Mouse (Mus musculus): ENCODE measurements around the gene C2cd3. TPM values are rescaled to one million over a fixed set of nuclear protein-coding genes. Genes with fewer than 3 reads are reported as not detected.
"Not testable (repeated sequence)": the region's sequence is repeated elsewhere in the genome, so short reads cannot be mapped to it uniquely, and the experiment has no call there.

The C2cd3 gene
- polyA plus RNA-seq, 1 experiment from 2014 or later, result 4.5 TPM

DNA sequence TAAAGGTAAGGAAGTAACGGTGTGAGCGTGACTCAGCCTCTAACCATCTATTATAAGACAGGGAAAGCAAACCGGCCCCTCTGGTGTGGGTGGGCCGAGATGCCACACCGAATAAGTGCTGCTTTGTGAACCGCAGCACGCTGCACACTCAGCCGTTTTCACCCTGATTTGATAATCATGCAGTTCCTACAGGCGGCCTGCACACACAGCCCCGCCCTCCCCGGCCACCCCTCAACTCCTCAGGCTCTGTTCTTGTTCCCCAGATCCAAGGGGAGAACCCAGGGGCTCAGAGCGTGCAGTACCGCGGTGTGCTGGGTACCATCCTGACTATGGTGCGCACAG lies 107.8 kb downstream of the C2cd3 start:
- no peak for TF ChIP-seq CTCF (IDR thresholded peaks at IDR 0.05; ENCODE audit: low read depth)
- Histone ChIP-seq H3K27ac (ENCODE audit: low read depth, low read length) (no peak overlapping the region), H3K4me3 (ENCODE audit: low read depth, low read length) (no peak overlapping the region), H3K9me3 (ENCODE audit: control insufficient read depth) (no peaks in the 10 kb centered on the region), H3K9ac (ENCODE audit: low read depth, low read length) (no peak overlapping the region), H3K4me2 (replicated peaks; ENCODE audit: low read depth) (no peak overlapping the region), H3K36me3 (ENCODE audit: control insufficient read depth, insufficient read depth) (no peaks in the 10 kb centered on the region), H3K27me3 (replicated peaks; ENCODE audit: control insufficient read depth, insufficient read depth, low read length) (no peaks in the 10 kb centered on the region), H3K4me1 (replicated peaks; ENCODE audit: control insufficient read depth, insufficient read depth, low read length) (no peaks in the 10 kb centered on the region)
- WGBS, result 52% methylated on average over 15 of the region's 15 CpGs
- no peak for ATAC-seq

DNA sequence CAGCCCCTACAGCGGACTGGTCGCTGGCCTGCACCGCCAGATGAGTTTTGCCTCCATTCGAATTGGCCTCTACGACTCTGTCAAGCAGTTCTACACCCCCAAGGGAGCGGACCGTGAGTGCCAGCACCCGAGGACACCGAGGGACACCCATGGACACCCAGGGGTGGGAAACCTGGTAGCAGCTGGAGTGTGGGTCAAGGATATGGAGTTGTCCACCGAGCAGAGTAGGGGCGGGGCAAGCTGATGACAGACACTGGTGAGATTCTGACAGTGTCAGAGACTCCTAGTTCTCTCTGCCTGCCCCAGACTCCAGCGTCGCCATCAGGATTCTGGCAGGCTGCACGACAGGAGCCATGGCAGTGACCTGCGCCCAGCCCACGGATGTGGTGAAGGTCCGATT lies 108.1 kb downstream of the C2cd3 start:
- ATAC-seq, result no peak
- no peak for TF ChIP-seq CTCF (IDR thresholded peaks at IDR 0.05; ENCODE audit: low read depth)

DNA sequence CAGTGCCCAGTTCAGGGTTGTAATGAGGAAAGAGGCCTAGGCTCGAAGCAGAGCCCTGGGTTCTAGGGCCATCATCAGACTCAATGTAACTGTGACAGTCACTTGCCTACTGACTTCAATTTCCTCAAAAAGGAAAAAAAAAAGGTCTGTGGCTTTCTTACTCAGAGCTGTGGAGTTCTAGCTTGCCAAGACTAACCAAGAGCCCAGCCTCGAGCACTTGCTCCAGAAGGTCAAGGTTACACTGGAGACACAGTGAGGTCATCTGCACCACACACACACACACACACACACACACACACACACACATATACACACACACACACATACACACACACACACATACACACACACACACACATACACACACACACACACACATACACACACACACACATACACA lies 110.0 kb downstream of the C2cd3 start:
- not testable (repeated sequence) for H3K4me2 ChIP-seq (replicated peaks; ENCODE audit: low read depth); H3K36me3 ChIP-seq (ENCODE audit: control insufficient read depth, insufficient read depth); H3K9me3 ChIP-seq (ENCODE audit: control insufficient read depth); ATAC-seq; H3K4me1 ChIP-seq (replicated peaks; ENCODE audit: control insufficient read depth, insufficient read depth, low read length); H3K27me3 ChIP-seq (replicated peaks; ENCODE audit: control insufficient read depth, insufficient read depth, low read length); H3K9ac ChIP-seq (ENCODE audit: low read depth, low read length); H3K4me3 ChIP-seq (ENCODE audit: low read depth, low read length); H3K27ac ChIP-seq (ENCODE audit: low read depth, low read length)
- 84% methylated on average over 2 of the region's 2 CpGs for WGBS

More for the DNA sequence above, 108.1 kb downstream of the C2cd3 start:
- H3K36me3 ChIP-seq (ENCODE audit: control insufficient read depth, insufficient read depth), result no peaks in the 10 kb centered on the region
- no peak overlapping the region for H3K9ac ChIP-seq (ENCODE audit: low read depth, low read length)
- H3K27me3 ChIP-seq (replicated peaks; ENCODE audit: control insufficient read depth, insufficient read depth, low read length), result no peaks in the 10 kb centered on the region
- H3K4me1 ChIP-seq (replicated peaks; ENCODE audit: control insufficient read depth, insufficient read depth, low read length), result no peaks in the 10 kb centered on the region
- no peak overlapping the region for H3K4me2 ChIP-seq (replicated peaks; ENCODE audit: low read depth)
- WGBS, result 84% methylated on average over 17 of the region's 17 CpGs
- no peak overlapping the region for H3K27ac ChIP-seq (ENCODE audit: low read depth, low read length)
- no peaks in the 10 kb centered on the region for H3K9me3 ChIP-seq (ENCODE audit: control insufficient read depth)
- H3K4me3 ChIP-seq (ENCODE audit: low read depth, low read length), result no peak overlapping the region

DNA sequence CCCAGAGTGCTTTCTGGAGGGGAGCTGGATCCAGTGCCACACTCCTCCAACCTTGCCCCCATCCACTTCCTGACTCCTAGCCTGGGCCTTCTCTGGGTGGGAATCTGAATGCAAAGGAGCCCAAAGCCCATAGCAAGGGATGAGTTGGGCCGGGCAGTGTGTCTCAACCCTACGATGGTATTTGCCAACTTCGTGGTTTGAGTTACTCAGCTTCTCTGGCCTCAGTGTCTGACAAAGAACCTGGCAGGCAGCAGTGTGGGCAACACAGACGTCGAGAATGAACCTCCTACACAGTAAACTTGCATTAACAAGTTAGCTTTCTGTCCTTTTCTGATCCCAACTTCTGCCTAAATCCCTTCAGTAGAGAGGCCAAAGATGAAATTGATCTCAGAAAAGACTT lies 112.5 kb downstream of the C2cd3 start:
- WGBS, result 83% methylated on average over 5 of the region's 5 CpGs
- ATAC-seq, result no peak

DNA sequence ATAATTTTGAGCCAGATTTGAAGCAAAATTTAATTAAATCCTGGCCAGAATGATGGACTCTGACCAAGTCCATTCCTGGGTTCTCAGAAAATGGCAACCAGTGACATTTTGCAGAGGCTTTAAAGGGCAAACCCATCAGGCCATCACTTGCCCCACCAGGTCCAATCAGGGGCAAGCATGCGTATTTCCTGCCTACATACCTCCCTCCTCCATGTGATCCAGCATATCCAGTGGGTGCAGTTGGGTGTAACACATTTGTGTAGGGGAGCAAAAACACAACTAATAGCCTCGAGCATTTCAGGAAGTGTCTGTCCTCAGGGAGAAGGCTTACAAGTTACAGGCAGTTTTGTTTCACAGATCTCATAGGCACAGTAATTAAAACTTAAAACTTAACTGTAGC lies 115.3 kb downstream of the C2cd3 start:
- Histone ChIP-seq H3K9me3 (ENCODE audit: control insufficient read depth) (no peaks in the 10 kb centered on the region), H3K4me1 (replicated peaks; ENCODE audit: control insufficient read depth, insufficient read depth, low read length) (no peaks in the 10 kb centered on the region), H3K4me3 (ENCODE audit: low read depth, low read length) (no peak overlapping the region), H3K36me3 (ENCODE audit: control insufficient read depth, insufficient read depth) (no peaks in the 10 kb centered on the region), H3K27me3 (replicated peaks; ENCODE audit: control insufficient read depth, insufficient read depth, low read length) (no peaks in the 10 kb centered on the region), H3K4me2 (replicated peaks; ENCODE audit: low read depth) (no peak overlapping the region), H3K9ac (ENCODE audit: low read depth, low read length) (no peak overlapping the region), H3K27ac (ENCODE audit: low read depth, low read length) (no peak overlapping the region)
- WGBS, result 66% methylated on average over 2 of the region's 2 CpGs
- no peak for ATAC-seq
- TF ChIP-seq CTCF (IDR thresholded peaks at IDR 0.05; ENCODE audit: low read depth), result no peak

More for the DNA sequence above, 112.5 kb downstream of the C2cd3 start:
- Histone ChIP-seq H3K4me1 (replicated peaks; ENCODE audit: control insufficient read depth, insufficient read depth, low read length) (no peaks in the 10 kb centered on the region), H3K27me3 (replicated peaks; ENCODE audit: control insufficient read depth, insufficient read depth, low read length) (no peaks in the 10 kb centered on the region), H3K9me3 (ENCODE audit: control insufficient read depth) (no peaks in the 10 kb centered on the region), H3K9ac (ENCODE audit: low read depth, low read length) (no peak overlapping the region), H3K4me2 (replicated peaks; ENCODE audit: low read depth) (no peak overlapping the region), H3K4me3 (ENCODE audit: low read depth, low read length) (no peak overlapping the region), H3K36me3 (ENCODE audit: control insufficient read depth, insufficient read depth) (no peaks in the 10 kb centered on the region), H3K27ac (ENCODE audit: low read depth, low read length) (no peak overlapping the region)
- no peak for TF ChIP-seq CTCF (IDR thresholded peaks at IDR 0.05; ENCODE audit: low read depth)

DNA sequence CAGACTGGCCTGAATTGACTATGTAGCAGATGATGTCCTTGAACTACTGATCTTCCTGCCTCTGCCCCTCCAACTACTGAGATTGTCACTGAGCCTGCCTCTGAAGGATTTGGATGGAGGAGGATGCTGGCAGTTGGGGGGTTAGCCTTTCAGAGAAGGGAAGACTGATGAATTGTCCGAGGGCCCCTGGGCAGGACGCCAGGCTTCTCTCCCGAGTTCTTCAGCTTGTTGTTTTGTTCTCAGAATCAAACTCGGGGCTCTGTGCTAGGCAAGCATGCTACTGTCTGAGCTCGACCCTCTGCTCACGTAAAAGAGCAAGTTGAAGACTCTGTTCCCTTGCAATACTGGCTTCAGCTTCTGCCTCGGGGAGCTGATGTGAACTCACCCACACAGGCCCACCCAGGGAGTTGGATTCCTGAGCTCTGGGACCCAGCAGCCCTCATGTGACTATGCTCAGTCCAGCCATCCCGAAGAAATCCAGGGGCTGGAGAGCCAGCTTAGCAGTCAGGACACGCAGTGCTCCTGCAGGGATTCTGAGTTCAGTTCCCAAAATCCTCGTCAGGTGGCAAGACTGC lies 116.5 kb downstream of the C2cd3 start:
- 44% methylated on average over 10 of the region's 10 CpGs for WGBS
- no peak for TF ChIP-seq CTCF (IDR thresholded peaks at IDR 0.05; ENCODE audit: low read depth)
- Histone ChIP-seq H3K27ac (ENCODE audit: low read depth, low read length) (no peak overlapping the region), H3K9me3 (ENCODE audit: control insufficient read depth) (no peaks in the 10 kb centered on the region), H3K9ac (ENCODE audit: low read depth, low read length) (no peak overlapping the region), H3K4me3 (ENCODE audit: low read depth, low read length) (no peak overlapping the region), H3K4me2 (replicated peaks; ENCODE audit: low read depth) (no peak overlapping the region), H3K36me3 (ENCODE audit: control insufficient read depth, insufficient read depth) (no peaks in the 10 kb centered on the region), H3K4me1 (replicated peaks; ENCODE audit: control insufficient read depth, insufficient read depth, low read length) (no peaks in the 10 kb centered on the region), H3K27me3 (replicated peaks; ENCODE audit: control insufficient read depth, insufficient read depth, low read length) (no peaks in the 10 kb centered on the region)
- no peak for ATAC-seq
